Mouse (Mus musculus) kidney, adult 2 months (tissue): Measurements from ENCODE around the gene D17Wsu92e. TPM values are rescaled to one million over a fixed set of nuclear protein-coding genes. Genes with fewer than 3 reads are reported as not detected.

Experiments
- DNase-seq: peaks from one replicate; pipeline ENCODE4 v3.0.0; 2021
- H3K27ac ChIP-seq: fragments of 200-500 bp; 2 replicates; pipeline ENCODE4 v1.5.1; 2012; ENCODE audit warnings: low read depth, low read length, control low read depth, inconsistent platforms; ENCODE audit not compliant: insufficient read depth
- H3K27me3 ChIP-seq: fragments of 200-500 bp; replicated peaks from 2 replicates; pipeline ENCODE4 v1.6.1; 2012; ENCODE audit warnings: mild to moderate bottlenecking, moderate library complexity, low read length, inconsistent platforms; ENCODE audit not compliant: control insufficient read depth, insufficient read depth
- H3K36me3 ChIP-seq: fragments of 200-500 bp; 2 replicates; pipeline ENCODE4 v1.6.1; 2012; ENCODE audit warnings: mild to moderate bottlenecking, moderate library complexity, low read length, inconsistent platforms; ENCODE audit not compliant: control insufficient read depth, insufficient read depth
- H3K4me1 ChIP-seq: fragments of 200-500 bp; 2 replicates; pipeline ENCODE4 v1.6.1; 2011; ENCODE audit warnings: low read length; ENCODE audit not compliant: control insufficient read depth, insufficient read depth
- H3K4me3 ChIP-seq: fragments of 200-500 bp; 2 replicates; pipeline ENCODE4 v1.5.1; 2011; ENCODE audit warnings: mild to moderate bottlenecking, low read depth, low read length, control low read depth; ENCODE audit not compliant: insufficient read depth
- CTCF ChIP-seq: fragments of 200-500 bp; conservative IDR thresholded peaks from 2 replicates; pipeline ENCODE4 v1.5.1; 2011; ENCODE audit warnings: low read depth, mild to moderate bottlenecking, control low read depth, low read length, moderate library complexity, mixed read lengths; ENCODE audit not compliant: insufficient read depth, insufficient read length
- POLR2A ChIP-seq: fragments of 200-500 bp; IDR thresholded peaks from one replicate; pipeline ENCODE4 v1.6.1; 2011; ENCODE audit warnings: low read depth, low read length, control low read depth
- whole genome bisulfite sequencing: fragments of 180-500 bp; shearing (Covaris S2); methylation state at CpG from one replicate; pipeline ENCODE4 v1.1.7; 2018; 5-methylcytosine and 5-hydroxymethylcytosine counted together
- polyA plus RNA-seq: library from polyadenylated mRNA; depleted of rRNA; stranded (reverse); fragments of >200 nt; gene quantifications from 2 replicates; pipeline ENCODE4 v1.2.3, GENCODE M21; 2012

Gene D17Wsu92e
- polyA plus RNA-seq, 1 experiment, result 189 TPM

DNA sequence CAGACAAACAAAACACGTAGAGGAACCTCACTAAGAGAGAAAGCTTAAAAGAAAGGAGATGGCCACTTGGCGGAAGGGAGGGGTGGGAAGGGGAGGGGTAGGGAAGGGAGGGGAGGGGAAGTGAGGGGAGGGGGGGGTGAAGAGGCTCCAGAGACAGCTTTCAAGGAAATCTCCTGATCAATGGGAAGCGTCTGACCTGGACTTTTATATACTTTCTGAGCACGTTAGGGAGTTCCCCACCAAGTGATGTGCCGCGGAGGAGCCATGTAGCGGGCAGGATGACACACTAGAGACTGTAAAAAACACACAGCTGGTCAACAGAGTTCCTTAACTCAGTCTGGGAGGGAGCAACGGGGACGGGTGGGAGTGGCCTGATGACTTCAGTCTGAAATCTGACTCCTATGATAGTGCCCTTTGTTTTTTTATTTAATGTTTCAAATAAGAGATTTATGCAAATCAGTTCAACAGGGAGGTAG, 6.5 kb upstream of the D17Wsu92e start:
- Histone ChIP-seq H3K4me1 (0 out of 2 replicates have a peak, but pooled peaks cover 3% of the 10 kb centered on the region), H3K27me3 (no peaks in the 10 kb centered on the region), H3K36me3 (no peaks in the 10 kb centered on the region), H3K27ac (no peak overlapping the region; the same call in 1 of the 2 replicates), H3K4me3 (peak overlapping the region; percentile 21; the same call in 1 of the 2 replicates)
- no peak for TF ChIP-seq POLR2A
- TF ChIP-seq CTCF, result no peak
- 4% methylated on average over 8 of the region's 9 CpGs for WGBS
- DNase-seq, result peak; percentile 43

DNA sequence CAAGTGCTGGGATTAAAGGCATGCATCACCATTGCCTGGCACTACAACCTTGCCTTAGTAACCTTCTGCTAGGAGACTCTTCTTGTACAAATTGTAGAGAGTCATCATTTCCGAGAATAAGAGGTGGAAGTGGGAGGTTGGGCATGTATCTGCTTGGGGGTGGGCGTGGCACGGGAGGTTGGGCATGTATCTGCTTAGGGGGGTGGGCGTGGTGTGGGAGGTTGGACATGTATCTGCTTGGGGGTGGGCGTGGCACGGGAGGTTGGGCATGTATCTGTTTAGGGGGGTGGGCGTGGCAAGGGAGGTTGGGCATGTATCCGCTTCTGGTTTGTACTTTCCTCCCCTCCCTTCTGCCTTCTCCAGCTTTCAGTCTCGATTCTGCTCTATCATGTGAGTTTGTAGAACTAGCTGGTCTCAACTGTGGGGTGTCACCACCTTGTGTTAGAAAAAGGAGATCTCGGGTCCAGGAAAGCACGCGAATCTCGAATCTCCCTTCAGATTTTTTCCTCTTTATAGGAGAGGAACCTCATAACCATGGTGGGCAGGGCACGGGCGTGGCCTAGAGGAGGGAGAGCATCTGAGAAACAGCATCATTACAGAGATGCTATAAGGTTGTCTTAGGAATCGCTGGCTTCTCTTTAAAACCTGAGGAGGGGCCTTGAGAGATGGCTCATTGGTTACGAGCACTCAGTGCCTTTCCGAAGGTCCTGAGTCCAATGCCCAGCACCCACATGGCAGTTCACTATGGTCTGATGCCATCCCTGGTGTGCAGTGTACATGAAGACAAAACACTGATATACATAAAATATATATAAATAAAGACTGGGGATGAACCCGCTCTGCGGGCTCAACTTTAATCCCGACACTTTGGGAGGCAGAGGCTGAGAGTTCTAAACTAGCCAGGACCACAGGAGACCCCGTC, 5.8 kb upstream of the D17Wsu92e start:
- no peaks in the 10 kb centered on the region for H3K36me3 ChIP-seq
- H3K4me3 ChIP-seq, result peak overlapping the region; percentile 31
- peaks cover 4% of the 10 kb centered on the region; the same call in 1 of the 2 replicates for H3K4me1 ChIP-seq
- TF ChIP-seq CTCF (no peak), POLR2A (no peak)
- no peaks in the 10 kb centered on the region for H3K27me3 ChIP-seq
- DNase-seq, result peak; percentile 80
- peak overlapping the region; percentile 58; the same call in 1 of the 2 replicates for H3K27ac ChIP-seq
- 4% methylated on average over 22 of the region's 22 CpGs for WGBS

DNA sequence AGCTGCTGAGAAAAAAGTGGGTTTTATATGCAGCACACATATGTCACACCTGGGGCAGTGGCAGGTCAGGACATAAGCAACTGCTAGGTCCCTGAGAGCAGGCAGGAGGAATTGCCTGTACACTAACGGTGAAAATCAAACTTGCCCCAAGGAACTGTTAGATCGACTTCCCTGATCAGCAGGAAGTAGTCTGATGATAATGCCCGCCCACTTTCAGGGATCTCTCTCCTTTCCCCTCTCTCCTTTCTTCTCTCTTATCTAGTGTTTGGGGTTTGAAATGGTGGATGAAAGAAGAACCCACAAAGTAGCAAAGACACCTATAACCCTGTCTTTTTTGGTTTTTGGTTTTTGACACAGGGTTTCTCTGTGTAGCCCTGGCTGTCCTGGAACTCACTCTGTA, 5.1 kb upstream of the D17Wsu92e start:
- H3K27me3 ChIP-seq, result no peaks in the 10 kb centered on the region
- no peak for DNase-seq
- H3K27ac ChIP-seq, result no peak overlapping the region
- no peak for TF ChIP-seq POLR2A
- TF ChIP-seq CTCF, result no peak
- H3K4me1 ChIP-seq, result peaks cover 7% of the 10 kb centered on the region; the same call in 1 of the 2 replicates
- H3K36me3 ChIP-seq, result no peaks in the 10 kb centered on the region
- no peak overlapping the region for H3K4me3 ChIP-seq
- WGBS, result 48% methylated on average over 3 of the region's 3 CpGs

DNA sequence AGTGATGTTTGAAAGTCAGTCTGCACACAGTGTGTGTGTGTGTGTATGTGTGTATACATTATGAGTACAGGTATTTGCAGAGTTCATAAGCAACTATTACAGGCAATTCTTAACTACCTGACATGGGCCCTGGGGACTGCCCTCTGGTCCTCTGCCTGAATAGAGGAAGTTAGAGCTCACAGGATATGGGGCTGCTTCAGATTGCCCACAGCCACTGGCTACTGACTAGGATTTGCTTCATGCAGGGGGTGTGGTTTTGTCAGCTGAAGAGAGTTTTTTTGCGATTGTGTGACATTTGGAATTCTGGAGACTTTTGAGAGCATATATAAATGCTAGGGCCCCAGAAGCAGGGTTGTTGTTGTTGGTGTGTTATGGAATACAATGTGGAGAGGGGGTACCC, 4.5 kb upstream of the D17Wsu92e start:
- no peak overlapping the region for H3K27ac ChIP-seq
- 59% methylated on average over 1 of the region's 1 CpGs for WGBS
- no peaks in the 10 kb centered on the region for H3K27me3 ChIP-seq
- H3K36me3 ChIP-seq, result no peaks in the 10 kb centered on the region
- no peak for DNase-seq
- H3K4me1 ChIP-seq, result peaks cover 7% of the 10 kb centered on the region; the same call in 1 of the 2 replicates
- TF ChIP-seq POLR2A (no peak), CTCF (no peak)
- no peak overlapping the region for H3K4me3 ChIP-seq

DNA sequence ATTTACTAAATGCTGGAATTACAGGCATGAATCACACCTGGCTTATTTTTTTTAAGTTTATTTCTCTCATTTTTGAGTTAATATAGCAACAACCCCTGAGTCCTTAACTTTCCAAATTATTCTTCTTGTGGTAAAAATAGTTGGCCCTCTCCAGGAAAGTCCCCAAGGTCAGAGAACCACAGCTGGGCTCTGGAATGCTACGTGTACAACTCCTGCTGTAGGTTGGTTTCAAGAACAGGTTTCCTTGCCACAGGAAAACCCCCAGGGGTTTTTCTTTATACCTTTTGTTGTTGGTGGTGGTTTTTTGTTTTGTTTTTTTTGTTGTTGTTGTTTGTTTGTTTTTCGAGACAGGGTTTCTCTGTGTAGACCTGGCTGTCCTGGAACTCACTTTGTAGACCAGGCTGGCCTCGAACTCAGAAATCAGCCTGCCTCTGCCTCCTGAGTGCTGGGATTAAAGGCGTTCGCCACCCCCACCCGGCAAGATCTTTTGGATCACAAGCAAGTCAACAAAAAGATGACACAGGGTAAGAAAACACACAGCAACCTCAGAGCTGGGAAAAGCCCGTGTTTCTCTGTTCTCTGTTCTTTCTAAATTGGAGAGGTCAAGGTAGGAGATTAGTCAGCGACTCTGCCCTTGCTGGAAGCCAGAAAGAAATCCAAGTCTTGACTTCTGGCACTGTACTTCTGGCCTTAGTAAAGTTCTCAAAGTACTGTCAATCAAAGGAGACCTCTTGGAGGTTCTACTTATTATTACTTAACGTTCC, 2.9 kb upstream of the D17Wsu92e start:
- DNase-seq, result no peak
- H3K4me1 ChIP-seq, result peaks cover 11% of the 10 kb centered on the region
- no peaks in the 10 kb centered on the region for H3K27me3 ChIP-seq
- no peaks in the 10 kb centered on the region for H3K36me3 ChIP-seq
- H3K27ac ChIP-seq, result no peak overlapping the region
- no peak for TF ChIP-seq CTCF
- no peak for TF ChIP-seq POLR2A
- no peak overlapping the region for H3K4me3 ChIP-seq
- WGBS, result 84% methylated on average over 9 of the region's 9 CpGs

DNA sequence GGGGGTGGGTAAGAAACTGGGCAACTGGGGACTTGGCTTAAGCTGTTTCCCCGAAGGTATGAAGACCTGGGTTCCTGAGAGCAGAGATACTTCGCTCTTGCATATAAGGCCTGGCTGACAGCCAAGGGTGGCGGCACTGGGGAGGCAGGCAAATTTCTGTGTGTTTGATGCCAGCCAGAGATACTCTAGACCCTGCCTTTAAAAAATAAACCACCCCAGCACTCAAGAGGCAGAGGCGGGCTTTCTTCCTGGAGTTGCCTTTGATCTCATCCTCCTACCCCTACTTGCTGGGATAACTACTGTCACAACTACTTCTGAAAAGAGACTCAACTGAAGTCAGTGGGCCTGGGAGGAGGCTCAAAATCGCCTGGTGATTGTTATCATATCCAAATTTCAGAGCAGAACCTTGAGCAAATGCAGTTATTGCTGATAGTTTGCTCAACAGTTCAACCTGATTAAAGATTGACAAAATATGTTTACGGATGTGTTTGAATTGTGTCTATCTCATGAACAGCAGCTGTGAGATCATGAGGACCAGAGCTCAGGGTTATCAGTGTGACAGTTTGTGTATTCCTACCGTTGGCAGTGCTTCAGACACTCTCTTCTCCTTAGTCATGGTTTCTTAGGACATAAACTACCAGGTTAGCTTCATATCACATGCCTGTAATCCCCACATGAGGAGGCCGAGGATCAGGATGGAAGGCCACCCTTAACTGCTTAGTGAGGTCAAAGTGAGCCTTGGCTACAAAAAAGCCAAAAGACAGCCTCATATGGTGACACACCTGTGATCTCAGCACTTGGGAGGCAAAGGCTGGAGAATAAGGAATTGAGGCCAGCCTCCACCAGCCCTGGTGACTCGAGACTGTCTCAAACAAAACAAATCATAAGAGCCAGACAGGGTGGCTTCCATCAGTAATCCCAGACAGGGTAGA, 1.2 kb upstream of the D17Wsu92e start:
- peak overlapping the region; percentile 74 for H3K27ac ChIP-seq
- DNase-seq, result peak; percentile 79
- no peak overlapping the region for H3K4me3 ChIP-seq
- WGBS, result 48% methylated on average over 9 of the region's 9 CpGs
- H3K27me3 ChIP-seq, result no peaks in the 10 kb centered on the region
- peaks cover 17% of the 10 kb centered on the region for H3K4me1 ChIP-seq
- TF ChIP-seq POLR2A (no peak), CTCF (no peak)
- no peaks in the 10 kb centered on the region for H3K36me3 ChIP-seq
